Mouse (Mus musculus): ENCODE measurements around the gene Clec3b.

GRCm38 (mm10) chr9:123156910-123157361 lies 6.2 kb downstream of the Clec3b start:
- TF ChIP-seq GATA1 (IDR thresholded peaks at IDR 0.05; ENCODE audit: low read length) (no peak), TAL1 (IDR thresholded peaks at IDR 0.05; ENCODE audit: low read length) (no peak)
